Mouse (Mus musculus) embryonic facial prominence, embryonic 14.5 days (tissue): ENCODE measurements around the gene Galnt12. TPM values are rescaled to one million over a fixed set of nuclear protein-coding genes. Genes with fewer than 3 reads are reported as not detected.

Experiments
- ATAC-seq: fragments of 200-750 bp; cut with Nextera tagmentation; 2 replicates; pipeline ENCODE4 v1.8.0; 2017; ENCODE audit warnings: low read depth, moderate number of reproducible peaks, moderate TSS enrichment
- DNase-seq: peaks from one replicate; pipeline ENCODE4 v3.0.0-alpha.2; 2015; ENCODE audit warnings: low spot score
- H3K27ac ChIP-seq: fragments of 300-500 bp; sonication (generic); replicated peaks from 2 replicates; pipeline ENCODE4 v1.5.1; 2014; ENCODE audit warnings: low read depth, mild to moderate bottlenecking, low read length, moderate library complexity
- H3K27me3 ChIP-seq: fragments of 300-500 bp; sonication (generic); replicated peaks from 2 replicates; pipeline ENCODE4 v1.6.1; 2014; ENCODE audit warnings: low read length; ENCODE audit not compliant: control insufficient read depth, insufficient read depth
- H3K36me3 ChIP-seq: fragments of 300-500 bp; sonication (generic); 2 replicates; pipeline ENCODE4 v1.6.1; 2014; ENCODE audit warnings: low read length, mixed read lengths; ENCODE audit not compliant: control insufficient read depth, insufficient read depth
- H3K4me1 ChIP-seq: fragments of 300-500 bp; sonication (generic); 2 replicates; pipeline ENCODE4 v1.6.1; 2014; ENCODE audit warnings: antibody characterized with exemption, low read length; ENCODE audit not compliant: control insufficient read depth, insufficient read depth
- H3K4me2 ChIP-seq: fragments of 300-500 bp; sonication (generic); 2 replicates; pipeline ENCODE4 v1.6.1; 2014; ENCODE audit warnings: low read depth, mild to moderate bottlenecking, low read length, moderate library complexity, mixed read lengths
- H3K4me3 ChIP-seq: fragments of 300-500 bp; sonication (generic); 2 replicates; pipeline ENCODE4 v1.5.1; 2014; ENCODE audit warnings: low read depth, mild to moderate bottlenecking, low read length
- H3K9ac ChIP-seq: fragments of 300-500 bp; sonication (generic); 2 replicates; pipeline ENCODE4 v1.6.1; 2014; ENCODE audit warnings: low read depth, mild to moderate bottlenecking, low read length, moderate library complexity, mixed read lengths
- H3K9me3 ChIP-seq: fragments of 300-500 bp; sonication (generic); 2 replicates; pipeline ENCODE4 v1.6.1; 2016; ENCODE audit warnings: low read length; ENCODE audit not compliant: control insufficient read depth
- WGBS: fragments of 180-500 bp; shearing (Covaris S2); extraction: QIAGEN DNeasy Blood & Tissue Kit; methylation state at CpG from one replicate; pipeline ENCODE4 v1.1.7; 2014; 5-methylcytosine and 5-hydroxymethylcytosine counted together
- polyA plus RNA-seq: library from polyadenylated mRNA; unstranded; fragments of >200 nt; fragmentation: Nextera tagmentation; extraction: Ambion mirVana; gene quantifications from 2 replicates; pipeline ENCODE4 v1.2.1, GENCODE M21; 2014

The Galnt12 gene
- polyA plus RNA-seq, 1 experiment from 2014 or later = 4.5 TPM

- Histone ChIP-seq H3K4me1 (0 out of 2 replicates have a peak, but pooled peaks cover 5% of the 10 kb centered on the region), H3K9ac (no peak overlapping the region), H3K4me2 (no peak overlapping the region), H3K36me3 (no peaks in the 10 kb centered on the region), H3K4me3 (no peak overlapping the region), H3K27ac (no peak overlapping the region), H3K9me3 (no peaks in the 10 kb centered on the region), H3K27me3 (no peaks in the 10 kb centered on the region)
- no peak for DNase-seq
- WGBS = 39% methylated on average over 5 of the region's 7 CpGs
- no peak for ATAC-seq
Observed at GRCm38 (mm10) chr4:47138411-47138810, 46.7 kb downstream of the Galnt12 start.

- no peak for ATAC-seq
- no peak overlapping the region for H3K9ac ChIP-seq
- no peaks in the 10 kb centered on the region for H3K9me3 ChIP-seq
- H3K4me3 ChIP-seq = no peak overlapping the region
- 21% methylated on average over 9 of the region's 9 CpGs for WGBS
- no peaks in the 10 kb centered on the region for H3K36me3 ChIP-seq
- no peak overlapping the region; the same call in 1 of the 2 replicates for H3K4me2 ChIP-seq
- 0 out of 2 replicates have a peak, but pooled peaks cover 5% of the 10 kb centered on the region for H3K4me1 ChIP-seq
- DNase-seq = peak; percentile 50
- no peak overlapping the region; the same call in 1 of the 2 replicates for H3K27ac ChIP-seq
- no peaks in the 10 kb centered on the region for H3K27me3 ChIP-seq
Observed at GRCm38 (mm10) chr4:47138967-47139777, 47.5 kb downstream of the Galnt12 start.

- Histone ChIP-seq H3K27me3 (no peaks in the 10 kb centered on the region), H3K27ac (no peak overlapping the region), H3K9me3 (no peaks in the 10 kb centered on the region), H3K4me2 (no peak overlapping the region), H3K4me3 (no peak overlapping the region), H3K9ac (no peak overlapping the region), H3K36me3 (no peaks in the 10 kb centered on the region), H3K4me1 (0 out of 2 replicates have a peak, but pooled peaks cover 5% of the 10 kb centered on the region)
- DNase-seq (no peak), ATAC-seq (no peak)
- 85% methylated on average over 3 of the region's 3 CpGs for WGBS
Observed at GRCm38 (mm10) chr4:47140301-47140700, 48.6 kb downstream of the Galnt12 start.

- Histone ChIP-seq H3K36me3 (no peaks in the 10 kb centered on the region), H3K4me1 (0 out of 2 replicates have a peak, but pooled peaks cover 5% of the 10 kb centered on the region), H3K27me3 (no peaks in the 10 kb centered on the region), H3K4me2 (no peak overlapping the region), H3K4me3 (no peak overlapping the region), H3K27ac (no peak overlapping the region), H3K9ac (no peak overlapping the region), H3K9me3 (no peaks in the 10 kb centered on the region)
- WGBS = 53% methylated on average over 10 of the region's 10 CpGs
- DNase-seq = peak; percentile 50
- ATAC-seq = no peak
Observed at GRCm38 (mm10) chr4:47141444-47142154, 49.9 kb downstream of the Galnt12 start.

- ATAC-seq = no peak
- H3K9me3 ChIP-seq = no peaks in the 10 kb centered on the region
- no peaks in the 10 kb centered on the region for H3K36me3 ChIP-seq
- no peak overlapping the region for H3K4me2 ChIP-seq
- DNase-seq = no peak
- 0 out of 2 replicates have a peak, but pooled peaks cover 3% of the 10 kb centered on the region for H3K4me1 ChIP-seq
- no peak overlapping the region for H3K9ac ChIP-seq
- H3K27ac ChIP-seq = no peak overlapping the region
- no peaks in the 10 kb centered on the region for H3K27me3 ChIP-seq
- no peak overlapping the region for H3K4me3 ChIP-seq
- 75% methylated on average over 6 of the region's 6 CpGs for WGBS
Observed at GRCm38 (mm10) chr4:47143849-47144248, 52.1 kb downstream of the Galnt12 start.

GRCm38 (mm10) chr4:47145341-47145740 lies 53.6 kb downstream of the Galnt12 start:
- DNase-seq = no peak
- H3K27me3 ChIP-seq = no peaks in the 10 kb centered on the region
- no peaks in the 10 kb centered on the region for H3K9me3 ChIP-seq
- H3K9ac ChIP-seq = no peak overlapping the region
- H3K4me3 ChIP-seq = no peak overlapping the region
- no peak overlapping the region for H3K27ac ChIP-seq
- 85% methylated on average over 6 of the region's 6 CpGs for WGBS
- H3K4me1 ChIP-seq = no peaks in the 10 kb centered on the region
- H3K4me2 ChIP-seq = no peak overlapping the region
- H3K36me3 ChIP-seq = no peaks in the 10 kb centered on the region
- no peak for ATAC-seq

- no peak overlapping the region for H3K4me2 ChIP-seq
- H3K27me3 ChIP-seq = no peaks in the 10 kb centered on the region
- no peak for DNase-seq
- no peaks in the 10 kb centered on the region for H3K4me1 ChIP-seq
- H3K4me3 ChIP-seq = no peak overlapping the region
- ATAC-seq = no peak
- 81% methylated on average over 4 of the region's 4 CpGs for WGBS
- no peak overlapping the region for H3K9ac ChIP-seq
- H3K27ac ChIP-seq = no peak overlapping the region
- H3K9me3 ChIP-seq = no peaks in the 10 kb centered on the region
- no peaks in the 10 kb centered on the region for H3K36me3 ChIP-seq
Observed at GRCm38 (mm10) chr4:47146561-47146960, 54.9 kb downstream of the Galnt12 start.

- no peaks in the 10 kb centered on the region for H3K27me3 ChIP-seq
- H3K4me2 ChIP-seq = no peak overlapping the region
- ATAC-seq = no peak
- no peak overlapping the region for H3K27ac ChIP-seq
- no peaks in the 10 kb centered on the region for H3K9me3 ChIP-seq
- H3K36me3 ChIP-seq = no peaks in the 10 kb centered on the region
- WGBS = 23% methylated on average over 3 of the region's 3 CpGs
- no peak overlapping the region for H3K4me3 ChIP-seq
- H3K9ac ChIP-seq = no peak overlapping the region
- DNase-seq = no peak
- H3K4me1 ChIP-seq = no peaks in the 10 kb centered on the region
Observed at GRCm38 (mm10) chr4:47149963-47150362, 58.3 kb downstream of the Galnt12 start.
